Mouse (Mus musculus) neural tube, embryonic 14.5 days (tissue): ENCODE data around the gene Armc2. TPM values are rescaled to one million over a fixed set of nuclear protein-coding genes. Genes with fewer than 3 reads are reported as not detected.

ENCODE experiments used
- ATAC-seq: fragments of 200-750 bp; cut with Nextera tagmentation; 2 replicates; pipeline ENCODE4 v1.8.0; 2017; ENCODE audit warnings: low read depth, mild to moderate bottlenecking, moderate TSS enrichment, moderate library complexity
- H3K27ac ChIP-seq: fragments of 300-500 bp; sonication (generic); 2 replicates; pipeline ENCODE4 v1.5.1; 2014; ENCODE audit warnings: low read depth, mild to moderate bottlenecking, control low read depth, low read length, moderate library complexity, mixed read lengths
- H3K27me3 ChIP-seq: fragments of 300-500 bp; sonication (generic); 2 replicates; pipeline ENCODE4 v1.6.1; 2014; ENCODE audit warnings: low read length; ENCODE audit not compliant: control insufficient read depth, insufficient read depth
- H3K36me3 ChIP-seq: fragments of 300-500 bp; sonication (generic); 2 replicates; pipeline ENCODE4 v1.6.1; 2014; ENCODE audit warnings: low read length, mixed read lengths; ENCODE audit not compliant: control insufficient read depth, insufficient read depth
- H3K4me1 ChIP-seq: fragments of 300-500 bp; sonication (generic); 2 replicates; pipeline ENCODE4 v1.6.1; 2014; ENCODE audit warnings: low read length; ENCODE audit not compliant: control insufficient read depth, insufficient read depth
- H3K4me2 ChIP-seq: fragments of 300-500 bp; sonication (generic); 2 replicates; pipeline ENCODE4 v1.6.1; 2014; ENCODE audit warnings: mild to moderate bottlenecking, low read depth, low read length, control low read depth
- H3K4me3 ChIP-seq: fragments of 300-500 bp; sonication (generic); 2 replicates; pipeline ENCODE4 v1.5.1; 2014; ENCODE audit warnings: low read depth, low read length, control low read depth, mixed read lengths
- H3K9ac ChIP-seq: fragments of 300-500 bp; sonication (generic); replicated peaks from 2 replicates; pipeline ENCODE4 v1.6.1; 2014; ENCODE audit warnings: low read depth, mild to moderate bottlenecking, control low read depth, low read length, mixed read lengths
- H3K9me3 ChIP-seq: fragments of 300-500 bp; sonication (generic); 2 replicates; pipeline ENCODE4 v1.6.1; 2016; ENCODE audit warnings: low read length; ENCODE audit not compliant: control insufficient read depth
- WGBS: fragments of 180-500 bp; shearing (Covaris S2); extraction: QIAGEN DNeasy Blood & Tissue Kit; methylation state at CpG from one replicate; pipeline ENCODE4 v1.1.7; 2014; 5-methylcytosine and 5-hydroxymethylcytosine counted together
- polyA plus RNA-seq: library from polyadenylated mRNA; unstranded; fragments of >200 nt; fragmentation: Nextera tagmentation; extraction: Ambion mirVana; gene quantifications from 2 replicates; pipeline ENCODE4 v1.2.1, GENCODE M21; 2014

Armc2 gene
- polyA plus RNA-seq, 1 experiment from 2014 or later = 13.1 TPM

GRCm38 (mm10) chr10:41926726-41927125, 91.5 kb downstream of the Armc2 start:
- Histone ChIP-seq H3K9ac (no peak overlapping the region), H3K36me3 (no peaks in the 10 kb centered on the region), H3K27me3 (no peaks in the 10 kb centered on the region), H3K4me3 (no peak overlapping the region), H3K4me2 (no peak overlapping the region), H3K9me3 (no peaks in the 10 kb centered on the region), H3K27ac (no peak overlapping the region), H3K4me1 (no peaks in the 10 kb centered on the region)
- ATAC-seq = no peak
- WGBS = 71% methylated on average over 14 of the region's 14 CpGs

GRCm38 (mm10) chr10:41912290-41912994, 105.8 kb downstream of the Armc2 start:
- Histone ChIP-seq H3K27ac (no peak overlapping the region), H3K36me3 (peaks cover 5% of the 10 kb centered on the region), H3K9ac (no peak overlapping the region), H3K4me1 (no peaks in the 10 kb centered on the region), H3K27me3 (no peaks in the 10 kb centered on the region), H3K4me2 (no peak overlapping the region), H3K9me3 (no peaks in the 10 kb centered on the region), H3K4me3 (no peak overlapping the region)
- WGBS = 92% methylated on average over 8 of the region's 8 CpGs
- ATAC-seq = no peak

GRCm38 (mm10) chr10:41908899-41909298, 109.3 kb downstream of the Armc2 start:
- Histone ChIP-seq H3K4me1 (no peaks in the 10 kb centered on the region), H3K36me3 (peaks cover 19% of the 10 kb centered on the region), H3K9ac (no peak overlapping the region), H3K4me2 (no peak overlapping the region), H3K4me3 (no peak overlapping the region), H3K27me3 (no peaks in the 10 kb centered on the region), H3K9me3 (no peaks in the 10 kb centered on the region), H3K27ac (no peak overlapping the region)
- 0 out of 2 replicates have a peak, but pooled peaks have one; percentile 15 for ATAC-seq
- WGBS = 54% methylated on average over 6 of the region's 6 CpGs

GRCm38 (mm10) chr10:41907950-41908349, 110.3 kb downstream of the Armc2 start:
- no peak overlapping the region for H3K9ac ChIP-seq
- no peak overlapping the region for H3K4me2 ChIP-seq
- no peak for ATAC-seq
- H3K9me3 ChIP-seq = no peaks in the 10 kb centered on the region
- H3K36me3 ChIP-seq = peaks cover 26% of the 10 kb centered on the region
- H3K4me1 ChIP-seq = no peaks in the 10 kb centered on the region
- 74% methylated on average over 4 of the region's 4 CpGs for WGBS
- H3K27me3 ChIP-seq = no peaks in the 10 kb centered on the region
- H3K4me3 ChIP-seq = no peak overlapping the region
- no peak overlapping the region for H3K27ac ChIP-seq

GRCm38 (mm10) chr10:41907473-41907872, 110.8 kb downstream of the Armc2 start:
- Histone ChIP-seq H3K9ac (no peak overlapping the region), H3K36me3 (peaks cover 26% of the 10 kb centered on the region), H3K27me3 (no peaks in the 10 kb centered on the region), H3K4me2 (no peak overlapping the region), H3K4me1 (no peaks in the 10 kb centered on the region), H3K27ac (no peak overlapping the region), H3K9me3 (no peaks in the 10 kb centered on the region), H3K4me3 (no peak overlapping the region)
- no peak for ATAC-seq
- 52% methylated on average over 11 of the region's 11 CpGs for WGBS

- Histone ChIP-seq H3K9me3 (no peaks in the 10 kb centered on the region), H3K36me3 (peaks cover 23% of the 10 kb centered on the region; the same call in 1 of the 2 replicates), H3K27me3 (no peaks in the 10 kb centered on the region), H3K4me1 (no peaks in the 10 kb centered on the region), H3K27ac (no peak overlapping the region), H3K9ac (no peak overlapping the region), H3K4me3 (no peak overlapping the region), H3K4me2 (no peak overlapping the region)
- WGBS = 87% methylated on average over 6 of the region's 6 CpGs
- ATAC-seq = no peak
Measured at GRCm38 (mm10) chr10:41901864-41902263, 116.4 kb downstream of the Armc2 start.

GRCm38 (mm10) chr10:41901456-41901855, 116.8 kb downstream of the Armc2 start:
- 88% methylated on average over 8 of the region's 8 CpGs for WGBS
- Histone ChIP-seq H3K9me3 (no peaks in the 10 kb centered on the region), H3K4me2 (no peak overlapping the region), H3K9ac (no peak overlapping the region), H3K4me1 (no peaks in the 10 kb centered on the region), H3K4me3 (no peak overlapping the region), H3K27me3 (no peaks in the 10 kb centered on the region), H3K27ac (no peak overlapping the region), H3K36me3 (peaks cover 23% of the 10 kb centered on the region; the same call in 1 of the 2 replicates)
- no peak for ATAC-seq

- Histone ChIP-seq H3K27me3 (no peaks in the 10 kb centered on the region), H3K36me3 (peaks cover 10% of the 10 kb centered on the region; the same call in 1 of the 2 replicates), H3K27ac (no peak overlapping the region), H3K9ac (no peak overlapping the region), H3K4me3 (no peak overlapping the region), H3K4me1 (no peaks in the 10 kb centered on the region), H3K9me3 (no peaks in the 10 kb centered on the region), H3K4me2 (no peak overlapping the region)
- no peak for ATAC-seq
- WGBS = 79% methylated on average over 2 of the region's 2 CpGs
Measured at GRCm38 (mm10) chr10:41896865-41897264, 121.4 kb downstream of the Armc2 start.

GRCm38 (mm10) chr10:41896425-41896824, 121.8 kb downstream of the Armc2 start:
- no peak for ATAC-seq
- Histone ChIP-seq H3K27ac (no peak overlapping the region), H3K36me3 (peaks cover 10% of the 10 kb centered on the region; the same call in 1 of the 2 replicates), H3K9ac (no peak overlapping the region), H3K4me1 (no peaks in the 10 kb centered on the region), H3K27me3 (no peaks in the 10 kb centered on the region), H3K4me3 (no peak overlapping the region), H3K9me3 (no peaks in the 10 kb centered on the region), H3K4me2 (no peak overlapping the region)
